Mouse (Mus musculus): ENCODE results near the gene Mapk9. TPM values are rescaled to one million over a fixed set of nuclear protein-coding genes. Genes with fewer than 3 reads are reported as not detected.
"Not testable (repeated sequence)": the region's sequence is repeated elsewhere in the genome, so short reads cannot be mapped to it uniquely, and the experiment has no call there.

Gene Mapk9
- polyA plus RNA-seq (2015; fragmentation: Nextera tagmentation; extraction: Ambion mirVana), result 31.6 and 33.2 TPM in 2 replicates

- H3K27ac ChIP-seq, result peak within 1 kb of the TSS; percentile 70
- H3K36me3 ChIP-seq, result peaks cover 8% of the 10 kb centered on the region
- no peaks in the 10 kb centered on the region for H3K27me3 ChIP-seq
- H3K4me3 ChIP-seq, result peak within 1 kb of the TSS; percentile 94
- H3K4me1 ChIP-seq, result peaks cover 20% of the 10 kb centered on the region
- peak; percentile 99 for ATAC-seq (ENCODE audit: insufficient number of reproducible peaks, low FRiP score, low TSS enrichment, low read depth)
- H3K4me2 ChIP-seq, result peak within 1 kb of the TSS; percentile 61
- no peaks in the 10 kb centered on the region for H3K9me3 ChIP-seq
- H3K9ac ChIP-seq, result peak within 1 kb of the TSS; percentile 78
- WGBS, result under 1% methylated on average over 66 of the region's 68 CpGs
These were observed at the start of gene Mapk9 for GRCm38 (mm10) chr11:49846401-49847070. Mapk9 (plus strand) TSS chr11:49846751.

GRCm38 (mm10) chr11:49798931-49799330, 47.6 kb upstream of the Mapk9 start:
- no peak overlapping the region for H3K27ac ChIP-seq
- no peak overlapping the region for H3K9ac ChIP-seq
- H3K4me1 ChIP-seq, result peaks cover 41% of the 10 kb centered on the region
- no peak for ATAC-seq (ENCODE audit: insufficient number of reproducible peaks, low FRiP score, low TSS enrichment, low read depth)
- WGBS, result 88% methylated on average over 6 of the region's 6 CpGs
- H3K9me3 ChIP-seq, result no peaks in the 10 kb centered on the region
- no peak overlapping the region for H3K4me2 ChIP-seq
- no peaks in the 10 kb centered on the region for H3K27me3 ChIP-seq
- H3K36me3 ChIP-seq, result no peaks in the 10 kb centered on the region
- no peak overlapping the region for H3K4me3 ChIP-seq

- no peak for ATAC-seq (ENCODE audit: insufficient number of reproducible peaks, low FRiP score, low TSS enrichment, low read depth)
- H3K4me1 ChIP-seq, result peaks cover 27% of the 10 kb centered on the region
- H3K9ac ChIP-seq, result no peak overlapping the region
- peaks cover 2% of the 10 kb centered on the region; the same call in 1 of the 2 replicates for H3K36me3 ChIP-seq
- no peak overlapping the region for H3K27ac ChIP-seq
- H3K9me3 ChIP-seq, result no peaks in the 10 kb centered on the region
- H3K27me3 ChIP-seq, result no peaks in the 10 kb centered on the region
- 41% methylated on average over 4 of the region's 4 CpGs for WGBS
- H3K4me3 ChIP-seq, result no peak overlapping the region
- no peak overlapping the region for H3K4me2 ChIP-seq
These were observed 45.0 kb upstream of the Mapk9 start for GRCm38 (mm10) chr11:49801516-49801915.

- H3K27ac ChIP-seq, result no peak overlapping the region
- no peak overlapping the region for H3K4me3 ChIP-seq
- 98% methylated on average over 4 of the region's 4 CpGs for WGBS
- ATAC-seq (ENCODE audit: insufficient number of reproducible peaks, low FRiP score, low TSS enrichment, low read depth), result no peak
- H3K9ac ChIP-seq, result no peak overlapping the region
- H3K4me1 ChIP-seq, result peaks cover 23% of the 10 kb centered on the region
- no peak overlapping the region for H3K4me2 ChIP-seq
- no peaks in the 10 kb centered on the region for H3K9me3 ChIP-seq
- H3K27me3 ChIP-seq, result no peaks in the 10 kb centered on the region
- peaks cover 11% of the 10 kb centered on the region for H3K36me3 ChIP-seq
These were observed 42.8 kb upstream of the Mapk9 start for GRCm38 (mm10) chr11:49803801-49804200.

GRCm38 (mm10) chr11:49806218-49806617, 40.3 kb upstream of the Mapk9 start:
- no peaks in the 10 kb centered on the region for H3K27me3 ChIP-seq
- H3K36me3 ChIP-seq, result peaks cover 27% of the 10 kb centered on the region
- H3K4me2 ChIP-seq, result no peak overlapping the region
- H3K9me3 ChIP-seq, result no peaks in the 10 kb centered on the region
- WGBS, result 38% methylated on average over 3 of the region's 3 CpGs
- peaks cover 6% of the 10 kb centered on the region for H3K4me1 ChIP-seq
- no peak for ATAC-seq (ENCODE audit: insufficient number of reproducible peaks, low FRiP score, low TSS enrichment, low read depth)
- H3K27ac ChIP-seq, result no peak overlapping the region
- no peak overlapping the region for H3K4me3 ChIP-seq
- H3K9ac ChIP-seq, result no peak overlapping the region

- Histone ChIP-seq H3K4me3 (no peak overlapping the region), H3K27me3 (no peaks in the 10 kb centered on the region), H3K4me2 (no peak overlapping the region), H3K9ac (no peak overlapping the region), H3K27ac (no peak overlapping the region), H3K36me3 (peaks cover 52% of the 10 kb centered on the region), H3K9me3 (no peaks in the 10 kb centered on the region), H3K4me1 (no peaks in the 10 kb centered on the region)
- WGBS, result 92% methylated on average over 9 of the region's 9 CpGs
- no peak for ATAC-seq (ENCODE audit: insufficient number of reproducible peaks, low FRiP score, low TSS enrichment, low read depth)
These were observed 37.6 kb upstream of the Mapk9 start for GRCm38 (mm10) chr11:49808946-49809345.

GRCm38 (mm10) chr11:49810696-49811095, 35.9 kb upstream of the Mapk9 start:
- not testable (repeated sequence) for H3K4me3 ChIP-seq, H3K4me2 ChIP-seq

GRCm38 (mm10) chr11:49811099-49811541, 35.4 kb upstream of the Mapk9 start:
- no peaks in the 10 kb centered on the region for H3K9me3 ChIP-seq
- ATAC-seq (ENCODE audit: insufficient number of reproducible peaks, low FRiP score, low TSS enrichment, low read depth), result no peak
- H3K27ac ChIP-seq, result no peak overlapping the region
- H3K27me3 ChIP-seq, result no peaks in the 10 kb centered on the region
- no peak overlapping the region for H3K4me3 ChIP-seq
- no peak overlapping the region for H3K9ac ChIP-seq
- no peak overlapping the region for H3K4me2 ChIP-seq
- H3K4me1 ChIP-seq, result no peaks in the 10 kb centered on the region
- H3K36me3 ChIP-seq, result peaks cover 59% of the 10 kb centered on the region
- 89% methylated on average over 8 of the region's 8 CpGs for WGBS

More at GRCm38 (mm10) chr11:49810696-49811095, 35.9 kb upstream of the Mapk9 start:
- not testable (repeated sequence) for H3K27ac ChIP-seq; H3K27me3 ChIP-seq; H3K9me3 ChIP-seq; ATAC-seq (ENCODE audit: insufficient number of reproducible peaks, low FRiP score, low TSS enrichment, low read depth); H3K4me1 ChIP-seq; H3K9ac ChIP-seq
- H3K36me3 ChIP-seq, result peaks cover 59% of the 10 kb centered on the region
- WGBS, result 84% methylated on average over 7 of the region's 7 CpGs

GRCm38 (mm10) chr11:49811879-49812278, 34.7 kb upstream of the Mapk9 start:
- H3K4me2 ChIP-seq, result no peak overlapping the region
- WGBS, result 79% methylated on average over 8 of the region's 8 CpGs
- H3K9ac ChIP-seq, result no peak overlapping the region
- H3K4me3 ChIP-seq, result no peak overlapping the region
- peaks cover 63% of the 10 kb centered on the region for H3K36me3 ChIP-seq
- no peak overlapping the region for H3K27ac ChIP-seq
- H3K27me3 ChIP-seq, result no peaks in the 10 kb centered on the region
- no peaks in the 10 kb centered on the region for H3K9me3 ChIP-seq
- ATAC-seq (ENCODE audit: insufficient number of reproducible peaks, low FRiP score, low TSS enrichment, low read depth), result no peak
- no peaks in the 10 kb centered on the region for H3K4me1 ChIP-seq

- H3K4me2 ChIP-seq, result no peak overlapping the region
- no peaks in the 10 kb centered on the region for H3K9me3 ChIP-seq
- H3K27ac ChIP-seq, result no peak overlapping the region
- H3K9ac ChIP-seq, result no peak overlapping the region
- 90% methylated on average over 15 of the region's 15 CpGs for WGBS
- H3K4me3 ChIP-seq, result no peak overlapping the region
- ATAC-seq (ENCODE audit: insufficient number of reproducible peaks, low FRiP score, low TSS enrichment, low read depth), result no peak
- no peaks in the 10 kb centered on the region for H3K4me1 ChIP-seq
- H3K27me3 ChIP-seq, result no peaks in the 10 kb centered on the region
- peaks cover 65% of the 10 kb centered on the region for H3K36me3 ChIP-seq
These were observed 27.5 kb upstream of the Mapk9 start for GRCm38 (mm10) chr11:49818869-49819566.

GRCm38 (mm10) chr11:49819676-49820075, 26.9 kb upstream of the Mapk9 start:
- no peak for ATAC-seq (ENCODE audit: insufficient number of reproducible peaks, low FRiP score, low TSS enrichment, low read depth)
- Histone ChIP-seq H3K4me3 (no peak overlapping the region), H3K4me2 (no peak overlapping the region), H3K9ac (no peak overlapping the region), H3K9me3 (no peaks in the 10 kb centered on the region), H3K36me3 (peaks cover 65% of the 10 kb centered on the region), H3K27me3 (no peaks in the 10 kb centered on the region), H3K4me1 (no peaks in the 10 kb centered on the region), H3K27ac (no peak overlapping the region)
- WGBS, result 70% methylated on average over 7 of the region's 7 CpGs

GRCm38 (mm10) chr11:49820928-49821327, 25.6 kb upstream of the Mapk9 start:
- Histone ChIP-seq H3K27ac (no peak overlapping the region), H3K4me2 (no peak overlapping the region), H3K4me3 (no peak overlapping the region), H3K4me1 (no peaks in the 10 kb centered on the region), H3K9ac (no peak overlapping the region), H3K9me3 (no peaks in the 10 kb centered on the region), H3K36me3 (peaks cover 71% of the 10 kb centered on the region), H3K27me3 (no peaks in the 10 kb centered on the region)
- ATAC-seq (ENCODE audit: insufficient number of reproducible peaks, low FRiP score, low TSS enrichment, low read depth), result no peak
- WGBS, result 90% methylated on average over 2 of the region's 2 CpGs

All from limb, embryonic 15.5 days (tissue).